Mouse (Mus musculus): ENCODE measurements around the gene Smpd2. TPM values are rescaled to one million over a fixed set of nuclear protein-coding genes. Genes with fewer than 3 reads are reported as not detected.
"Not testable (repeated sequence)": the region's sequence is repeated elsewhere in the genome, so short reads cannot be mapped to it uniquely, and the experiment has no call there.

Gene Smpd2
- polyA plus RNA-seq, 1 experiment from 2014 or later: 42.4 TPM

DNA sequence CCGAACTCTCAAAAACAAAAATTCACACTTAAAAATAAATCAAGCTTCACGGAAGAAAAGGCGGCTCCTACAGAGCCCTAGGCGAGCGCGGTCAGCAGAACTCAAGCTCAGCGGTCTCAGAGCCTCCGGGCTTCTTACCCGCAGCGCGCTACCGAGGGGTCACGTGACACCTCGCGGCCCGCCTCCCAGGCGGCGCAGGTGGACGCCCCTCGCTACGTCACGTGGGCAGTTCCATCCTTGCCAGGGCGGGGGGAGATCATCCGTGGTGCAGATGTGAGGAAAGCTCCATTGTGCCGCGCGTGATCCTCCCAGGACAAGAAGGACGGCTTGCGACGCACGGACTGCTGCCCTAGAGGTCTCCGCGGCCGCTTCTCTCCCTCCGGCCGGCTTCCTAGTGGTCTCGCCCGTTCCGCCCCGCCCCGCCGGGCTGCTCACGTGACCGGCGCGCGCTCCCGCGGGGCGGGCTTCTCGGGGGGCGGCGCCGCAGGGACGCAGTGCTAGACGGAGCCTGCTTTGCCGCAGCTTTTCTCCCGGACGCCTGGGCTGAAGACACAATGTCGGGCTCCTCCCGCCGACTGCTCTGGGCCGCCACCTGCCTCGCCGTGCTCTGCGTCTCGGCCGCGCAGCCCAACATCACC lies 28.9 kb upstream of the Smpd2 start, which contains the start of gene Cd164:
TSS of gene Cd164 (plus strand) at position 434 of the 638 bp plus-strand sequence.
- Histone ChIP-seq H3K4me2 (peak within 1 kb of the TSS; percentile 74), H3K9ac (replicated peaks) (peak within 1 kb of the TSS; percentile 79), H3K4me1 (peaks cover 27% of the 10 kb centered on the region), H3K27ac (replicated peaks) (peak within 1 kb of the TSS; percentile 99), H3K9me3 (replicated peaks) (no peaks in the 10 kb centered on the region), H3K36me3 (no peaks in the 10 kb centered on the region), H3K4me3 (replicated peaks) (peak within 1 kb of the TSS; percentile 79), H3K27me3 (replicated peaks) (no peaks in the 10 kb centered on the region)
- ATAC-seq (ENCODE audit: low FRiP score): peak; percentile 94
- WGBS: under 1% methylated on average over 66 of the region's 69 CpGs

DNA sequence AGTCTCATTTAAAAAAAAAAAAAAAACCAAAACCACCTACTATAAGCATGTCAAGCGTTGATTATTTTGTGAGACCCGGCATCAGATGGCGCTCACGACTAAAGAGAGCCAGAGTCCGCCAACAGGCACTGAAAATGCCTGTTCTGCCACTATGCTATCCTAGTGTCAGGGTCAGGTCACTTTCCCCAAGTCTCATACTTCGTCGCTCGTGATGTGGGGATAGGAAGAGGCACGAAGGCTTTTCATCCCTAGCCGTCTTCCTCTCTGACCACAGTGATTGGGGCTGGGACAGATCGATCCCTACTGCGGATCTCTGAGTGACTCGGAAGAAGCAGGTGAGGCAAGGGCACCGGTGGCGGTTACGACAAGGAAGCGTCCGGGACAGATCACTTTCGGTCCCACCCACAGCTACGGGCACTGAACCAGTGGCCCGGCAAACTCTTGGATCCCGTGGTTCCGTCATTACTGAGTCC lies 28.4 kb upstream of the Smpd2 start:
- no peaks in the 10 kb centered on the region for H3K27me3 ChIP-seq (replicated peaks)
- peak overlapping the region; percentile 79 for H3K9ac ChIP-seq (replicated peaks)
- peak overlapping the region; percentile 79 for H3K4me3 ChIP-seq (replicated peaks)
- no peaks in the 10 kb centered on the region for H3K9me3 ChIP-seq (replicated peaks)
- H3K27ac ChIP-seq (replicated peaks): peak overlapping the region; percentile 99
- no peaks in the 10 kb centered on the region for H3K36me3 ChIP-seq
- H3K4me2 ChIP-seq: peak overlapping the region; percentile 74
- peak; percentile 56 for ATAC-seq (ENCODE audit: low FRiP score)
- H3K4me1 ChIP-seq: peaks cover 27% of the 10 kb centered on the region
- WGBS: under 1% methylated on average over 23 of the region's 23 CpGs

DNA sequence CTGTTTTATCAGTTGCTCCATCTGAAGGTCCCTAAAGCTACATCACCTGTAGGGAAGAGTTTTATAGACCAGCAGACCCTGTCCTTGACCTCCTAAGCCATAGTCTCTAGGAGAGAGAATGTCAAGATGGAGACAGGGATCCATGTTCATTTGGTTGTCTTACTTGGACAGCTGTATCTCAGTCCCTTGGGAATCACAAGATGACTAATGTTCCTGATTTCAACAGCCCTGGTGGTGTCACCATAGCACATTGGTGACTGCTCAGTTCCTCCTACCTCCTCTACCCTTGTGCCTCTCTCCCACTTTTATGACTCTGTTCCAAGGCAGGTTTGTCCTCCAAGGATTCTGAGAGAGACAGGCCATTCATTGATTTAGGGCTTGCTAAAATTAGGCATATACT lies 24.8 kb upstream of the Smpd2 start:
- Histone ChIP-seq H3K36me3 (no peaks in the 10 kb centered on the region), H3K27ac (replicated peaks) (no peak overlapping the region), H3K9me3 (replicated peaks) (no peaks in the 10 kb centered on the region), H3K4me3 (replicated peaks) (no peak overlapping the region), H3K27me3 (replicated peaks) (no peaks in the 10 kb centered on the region), H3K4me2 (no peak overlapping the region), H3K4me1 (no peaks in the 10 kb centered on the region), H3K9ac (replicated peaks) (no peak overlapping the region)
- ATAC-seq (ENCODE audit: low FRiP score): no peak

DNA sequence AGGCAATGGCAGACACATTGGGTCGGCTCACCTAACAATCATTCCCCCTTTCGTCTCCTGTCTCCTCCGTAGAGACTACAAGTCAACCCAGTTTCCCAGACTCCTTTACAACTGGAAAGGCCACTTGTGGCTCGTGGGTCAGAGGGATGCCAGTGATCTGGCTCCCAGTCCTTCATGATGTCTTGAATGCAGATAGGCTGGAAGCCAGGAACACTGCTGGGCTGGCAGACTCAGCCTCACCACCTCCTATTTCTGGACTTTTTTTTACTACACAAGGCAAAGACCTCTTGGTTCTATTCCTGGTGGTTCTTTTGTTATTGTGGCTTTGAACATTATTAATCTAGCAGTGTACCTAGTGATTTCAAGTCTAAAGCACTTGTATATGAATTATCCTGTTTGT lies 24.1 kb upstream of the Smpd2 start:
- Histone ChIP-seq H3K36me3 (no peaks in the 10 kb centered on the region), H3K27ac (replicated peaks) (no peak overlapping the region), H3K4me2 (no peak overlapping the region), H3K9ac (replicated peaks) (no peak overlapping the region), H3K9me3 (replicated peaks) (no peaks in the 10 kb centered on the region), H3K27me3 (replicated peaks) (no peaks in the 10 kb centered on the region), H3K4me1 (no peaks in the 10 kb centered on the region), H3K4me3 (replicated peaks) (no peak overlapping the region)
- 79% methylated on average over 4 of the region's 4 CpGs for WGBS
- no peak for ATAC-seq (ENCODE audit: low FRiP score)

DNA sequence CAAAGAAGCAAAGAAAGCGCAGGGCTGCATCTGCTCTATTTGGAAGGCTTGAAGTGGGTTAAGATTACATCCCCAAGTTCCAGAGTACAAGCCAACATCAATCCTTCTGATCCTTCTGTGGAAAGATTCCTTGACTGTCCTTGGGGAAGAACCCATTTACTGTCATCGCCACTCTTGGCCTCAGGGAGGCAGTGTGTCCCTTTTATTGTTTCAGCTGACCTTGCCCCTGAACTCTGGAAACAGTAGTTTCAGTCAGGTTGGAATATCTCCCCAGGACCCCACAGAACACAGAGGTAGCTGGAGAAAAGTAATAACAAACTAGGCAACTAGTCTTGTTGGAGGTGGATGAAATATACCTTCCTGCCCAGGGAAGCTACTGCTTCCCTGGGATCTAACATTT lies 19.0 kb upstream of the Smpd2 start:
- Histone ChIP-seq H3K27me3 (replicated peaks) (no peaks in the 10 kb centered on the region), H3K27ac (replicated peaks) (no peak overlapping the region), H3K36me3 (no peaks in the 10 kb centered on the region), H3K4me2 (no peak overlapping the region), H3K9ac (replicated peaks) (no peak overlapping the region), H3K4me3 (replicated peaks) (no peak overlapping the region), H3K9me3 (replicated peaks) (no peaks in the 10 kb centered on the region), H3K4me1 (no peaks in the 10 kb centered on the region)
- ATAC-seq (ENCODE audit: low FRiP score): no peak
- WGBS: 38% methylated on average over 2 of the region's 2 CpGs

- H3K4me3 ChIP-seq (replicated peaks); H3K27ac ChIP-seq (replicated peaks); H3K4me2 ChIP-seq; H3K9ac ChIP-seq (replicated peaks); H3K36me3 ChIP-seq; H3K9me3 ChIP-seq (replicated peaks); H3K27me3 ChIP-seq (replicated peaks); H3K4me1 ChIP-seq: not testable (repeated sequence)
- WGBS: 4% methylated on average over 3 of the region's 3 CpGs
- ATAC-seq (ENCODE audit: low FRiP score): peak; percentile 86
These were observed 15.3 kb upstream of the Smpd2 start for GRCm38 (mm10) chr10:41505446-41505845.

- no peak overlapping the region for H3K27ac ChIP-seq (replicated peaks)
- no peak overlapping the region for H3K9ac ChIP-seq (replicated peaks)
- no peaks in the 10 kb centered on the region for H3K4me1 ChIP-seq
- no peaks in the 10 kb centered on the region for H3K27me3 ChIP-seq (replicated peaks)
- no peaks in the 10 kb centered on the region for H3K9me3 ChIP-seq (replicated peaks)
- ATAC-seq (ENCODE audit: low FRiP score): peak; percentile 16; the same call in 1 of the 2 replicates
- WGBS: 90% methylated on average over 1 of the region's 1 CpGs
- H3K4me2 ChIP-seq: no peak overlapping the region
- H3K4me3 ChIP-seq (replicated peaks): no peak overlapping the region
- no peaks in the 10 kb centered on the region for H3K36me3 ChIP-seq
These were observed 14.8 kb upstream of the Smpd2 start for GRCm38 (mm10) chr10:41504996-41505395.

DNA sequence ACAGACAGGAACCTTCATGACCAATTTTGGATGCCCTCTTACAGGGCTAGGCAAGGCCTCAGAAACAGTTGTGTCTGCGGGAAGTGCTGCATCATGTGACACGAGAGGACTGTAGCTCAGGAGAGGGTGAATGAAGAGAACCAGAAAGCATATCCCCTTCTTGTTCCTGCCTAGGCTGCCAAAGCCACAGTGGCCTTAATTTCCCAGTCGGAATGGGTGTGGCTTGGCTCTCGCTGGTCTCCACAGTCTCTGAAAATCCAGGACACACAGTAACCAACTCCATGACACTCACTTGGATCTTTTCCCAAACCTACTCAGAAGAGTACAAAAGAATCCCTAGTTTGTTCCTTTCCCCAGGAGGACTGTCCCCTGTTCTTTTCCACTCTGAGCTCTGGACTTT lies 10.8 kb upstream of the Smpd2 start:
- WGBS: 62% methylated on average over 4 of the region's 4 CpGs
- Histone ChIP-seq H3K9ac (replicated peaks) (no peak overlapping the region), H3K4me2 (no peak overlapping the region), H3K9me3 (replicated peaks) (no peaks in the 10 kb centered on the region), H3K4me1 (no peaks in the 10 kb centered on the region), H3K27me3 (replicated peaks) (no peaks in the 10 kb centered on the region), H3K36me3 (no peaks in the 10 kb centered on the region), H3K4me3 (replicated peaks) (no peak overlapping the region), H3K27ac (replicated peaks) (0 out of 2 replicates have a peak overlapping the region, but pooled peaks have one; percentile 1)
- 0 out of 2 replicates have a peak, but pooled peaks have one; percentile 30 for ATAC-seq (ENCODE audit: low FRiP score)

GRCm38 (mm10) chr10:41491111-41491510 lies 942 bp upstream of the Smpd2 start:
- Histone ChIP-seq H3K36me3 (peaks cover 9% of the 10 kb centered on the region), H3K9me3 (replicated peaks) (no peaks in the 10 kb centered on the region), H3K4me3 (replicated peaks) (peak overlapping the region; percentile 72), H3K4me1 (peaks cover 25% of the 10 kb centered on the region), H3K27ac (replicated peaks) (no peak overlapping the region), H3K27me3 (replicated peaks) (no peaks in the 10 kb centered on the region), H3K9ac (replicated peaks) (no peak overlapping the region), H3K4me2 (peak overlapping the region; percentile 92)
- WGBS: 52% methylated on average over 4 of the region's 4 CpGs
- ATAC-seq (ENCODE audit: low FRiP score): no peak

DNA sequence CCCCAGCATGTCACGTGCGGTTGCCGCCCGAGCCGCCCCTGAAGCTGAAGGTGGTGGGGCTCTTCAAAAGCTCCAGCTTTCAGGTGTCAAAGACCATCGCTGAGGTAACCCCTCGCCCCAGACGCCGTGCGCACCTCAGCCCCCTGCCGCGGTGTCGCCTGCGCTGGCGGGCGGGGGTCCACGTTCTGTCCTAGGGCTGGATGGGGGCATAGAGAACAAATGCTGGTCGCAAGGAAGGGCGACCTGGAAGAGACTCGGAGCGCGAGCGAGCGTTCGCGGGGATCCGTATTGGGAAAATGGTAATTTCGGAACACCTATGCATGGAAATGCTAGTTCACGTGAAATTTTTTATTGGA lies 327 bp upstream of the Smpd2 start:
- H3K27me3 ChIP-seq (replicated peaks): no peaks in the 10 kb centered on the region
- H3K4me3 ChIP-seq (replicated peaks): peak overlapping the region; percentile 72
- H3K9me3 ChIP-seq (replicated peaks): no peaks in the 10 kb centered on the region
- peaks cover 25% of the 10 kb centered on the region for H3K4me1 ChIP-seq
- WGBS: under 1% methylated on average over 29 of the region's 29 CpGs
- peak overlapping the region; percentile 43; the same call in 1 of the 2 replicates for H3K27ac ChIP-seq (replicated peaks)
- H3K9ac ChIP-seq (replicated peaks): peak overlapping the region; percentile 54
- ATAC-seq (ENCODE audit: low FRiP score): no peak; the same call in 1 of the 2 replicates
- peak overlapping the region; percentile 92 for H3K4me2 ChIP-seq
- peaks cover 15% of the 10 kb centered on the region for H3K36me3 ChIP-seq

DNA sequence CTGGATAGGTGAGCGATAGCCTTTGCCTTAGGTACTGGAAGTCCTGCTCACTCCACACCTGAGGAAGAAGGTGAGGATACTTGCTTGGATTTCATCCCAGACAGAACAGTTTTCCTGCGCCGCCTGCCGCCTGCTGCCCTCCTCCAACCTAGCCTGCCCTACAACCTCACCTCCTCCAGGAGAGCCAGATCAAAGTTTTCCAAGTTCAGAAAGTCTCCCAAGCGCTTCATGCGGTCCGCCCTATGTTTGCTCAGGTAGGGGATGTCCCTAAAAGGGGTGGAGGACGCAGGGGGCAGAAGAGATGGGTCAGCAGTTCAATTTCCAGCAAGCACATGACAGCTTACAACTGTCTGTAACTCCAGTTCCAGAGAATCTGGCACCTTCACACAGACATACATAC lies 875 bp downstream of the Smpd2 start:
- peaks cover 25% of the 10 kb centered on the region for H3K4me1 ChIP-seq
- H3K4me3 ChIP-seq (replicated peaks): peak overlapping the region; percentile 72
- no peak for ATAC-seq (ENCODE audit: low FRiP score)
- WGBS: 33% methylated on average over 8 of the region's 8 CpGs
- peak overlapping the region; percentile 92 for H3K4me2 ChIP-seq
- no peaks in the 10 kb centered on the region for H3K27me3 ChIP-seq (replicated peaks)
- H3K9ac ChIP-seq (replicated peaks): peak overlapping the region; percentile 59
- H3K9me3 ChIP-seq (replicated peaks): no peaks in the 10 kb centered on the region
- H3K36me3 ChIP-seq: peaks cover 25% of the 10 kb centered on the region
- no peak overlapping the region for H3K27ac ChIP-seq (replicated peaks)

GRCm38 (mm10) chr10:41488877-41489276 lies 1.3 kb downstream of the Smpd2 start:
- Histone ChIP-seq H3K27me3 (replicated peaks) (no peaks in the 10 kb centered on the region), H3K36me3 (peaks cover 25% of the 10 kb centered on the region), H3K4me3 (replicated peaks) (peak overlapping the region; percentile 72), H3K9me3 (replicated peaks) (no peaks in the 10 kb centered on the region), H3K4me1 (peaks cover 25% of the 10 kb centered on the region), H3K4me2 (peak overlapping the region; percentile 92), H3K27ac (replicated peaks) (no peak overlapping the region), H3K9ac (replicated peaks) (peak overlapping the region; percentile 59; the same call in 1 of the 2 replicates)
- ATAC-seq (ENCODE audit: low FRiP score): no peak
- WGBS: 48% methylated on average over 7 of the region's 7 CpGs
